Mouse (Mus musculus) gastrocnemius, adult 8-10 months (tissue): ENCODE results near the gene Plxnb2. TPM values are rescaled to one million over a fixed set of nuclear protein-coding genes. Genes with fewer than 3 reads are reported as not detected.

Source experiments
- DNase-seq, 2 experiments: peaks; one replicate each; pipeline ENCODE4 v3.0.0; 2022; ENCODE audit warnings: low spot score in 2 of 2
- microRNA-seq: library from miRNA; unstranded; fragments of <30 nt; microRNA quantifications from one replicate; pipeline ENCODE4 v1.2.0, GENCODE M21; 2022
- total RNA-seq, 4 experiments: library from RNA; stranded (reverse); gene quantifications; 2 replicates each; pipeline ENCODE4 v1.2.4; 2022

The Plxnb2 gene
- total RNA-seq, 4 experiments from 2014 or later = 4.5 to 6.3 (median 5.3) TPM

DNA sequence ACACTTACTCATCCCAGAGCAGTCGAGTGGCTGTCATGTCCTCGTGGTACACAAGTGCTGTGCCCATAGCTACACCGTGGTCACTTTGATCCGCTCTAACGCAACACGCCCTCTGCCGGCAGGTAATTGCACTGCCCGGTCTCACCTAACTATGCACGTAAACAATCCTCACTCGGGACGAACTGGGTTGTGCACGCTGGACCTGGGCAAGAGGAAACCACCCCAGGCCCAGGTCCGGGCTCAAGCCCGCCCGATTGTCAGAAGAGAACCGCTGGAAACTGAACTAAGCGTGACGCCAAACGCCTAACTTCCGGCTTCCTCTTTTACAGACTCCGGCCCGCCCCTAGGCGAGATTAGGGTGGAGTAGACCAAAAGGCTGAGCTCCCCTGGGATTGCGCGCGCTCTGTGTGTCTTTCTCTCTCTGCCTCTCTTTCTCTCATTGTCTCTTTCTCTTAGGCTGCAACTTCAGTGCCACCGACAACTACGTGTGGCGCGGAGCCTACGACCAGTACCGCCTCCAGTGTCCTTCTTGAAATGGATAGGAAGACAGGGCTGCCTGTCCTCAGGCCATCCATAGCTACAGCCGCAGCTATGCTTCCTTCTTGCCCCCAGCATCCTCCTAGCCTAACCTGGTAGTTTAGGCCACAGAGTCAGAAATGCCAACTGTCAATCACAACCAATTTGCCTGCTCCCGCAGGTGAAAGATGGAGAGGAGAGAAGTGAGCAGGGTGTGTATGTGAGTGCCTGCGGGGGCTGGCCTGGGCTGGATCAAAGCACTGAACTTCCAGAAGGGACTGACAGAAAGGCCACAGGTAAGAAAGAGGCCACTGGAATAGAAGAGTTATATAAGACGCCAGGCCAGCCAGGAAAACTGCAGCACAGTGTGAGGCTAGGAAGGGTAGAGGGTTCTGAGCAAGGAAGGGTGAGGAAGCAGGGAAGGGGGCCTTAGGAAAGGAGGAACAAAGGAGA lies 51.9 kb downstream of the Plxnb2 start, which contains the start of gene Hdac10:
TSS of gene Hdac10 (minus strand) at position 319 of the 969 bp plus-strand sequence.
- DNase-seq = peak; percentile 82 to 85

DNA sequence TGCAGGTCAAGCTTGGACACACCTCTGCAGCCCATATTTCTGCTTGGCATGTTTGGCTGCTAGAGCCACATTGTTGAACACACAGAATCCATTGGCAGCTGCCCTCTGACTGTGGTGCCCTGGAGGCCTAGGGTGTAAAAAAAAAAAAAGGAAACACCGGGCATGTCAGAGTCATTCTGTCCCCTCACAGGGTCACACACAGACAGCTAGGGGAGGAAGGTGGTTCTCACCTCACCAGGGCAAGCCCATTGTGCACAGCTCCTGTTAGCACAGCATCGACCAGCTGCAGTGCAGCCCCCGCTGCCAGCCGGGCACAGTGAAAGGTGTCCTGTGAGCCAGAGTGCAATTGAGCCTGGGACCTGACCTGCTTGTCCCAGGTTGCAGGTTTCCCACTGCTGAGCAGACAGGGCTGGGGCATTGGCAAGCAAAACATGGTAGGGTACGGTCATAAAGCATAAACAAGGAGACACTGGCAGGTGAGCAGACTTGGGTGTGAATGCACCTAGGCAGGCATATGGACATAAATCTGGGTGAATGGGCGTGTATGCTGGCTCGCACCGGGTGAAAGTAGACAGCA lies 53.1 kb downstream of the Plxnb2 start:
- no peak for DNase-seq

DNA sequence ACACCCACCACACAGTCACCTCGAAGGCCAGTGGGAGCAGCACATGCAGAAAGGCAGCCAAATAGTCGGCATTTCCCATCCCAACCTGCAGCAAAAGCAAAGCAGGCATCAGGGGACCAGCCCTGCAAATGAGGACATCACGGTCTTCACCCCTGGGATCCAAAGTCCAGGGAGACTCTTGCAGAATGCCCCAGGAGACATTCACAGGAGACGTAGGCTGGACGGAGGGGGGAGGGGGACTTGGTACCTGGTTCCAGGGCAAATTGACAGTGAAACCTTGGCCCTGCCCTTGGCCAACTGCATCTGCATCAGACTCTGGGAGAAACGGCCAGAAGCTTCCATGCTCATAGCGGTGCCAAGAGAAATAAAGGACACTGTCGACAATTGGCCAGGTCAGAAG lies 54.0 kb downstream of the Plxnb2 start:
- DNase-seq = no peak

DNA sequence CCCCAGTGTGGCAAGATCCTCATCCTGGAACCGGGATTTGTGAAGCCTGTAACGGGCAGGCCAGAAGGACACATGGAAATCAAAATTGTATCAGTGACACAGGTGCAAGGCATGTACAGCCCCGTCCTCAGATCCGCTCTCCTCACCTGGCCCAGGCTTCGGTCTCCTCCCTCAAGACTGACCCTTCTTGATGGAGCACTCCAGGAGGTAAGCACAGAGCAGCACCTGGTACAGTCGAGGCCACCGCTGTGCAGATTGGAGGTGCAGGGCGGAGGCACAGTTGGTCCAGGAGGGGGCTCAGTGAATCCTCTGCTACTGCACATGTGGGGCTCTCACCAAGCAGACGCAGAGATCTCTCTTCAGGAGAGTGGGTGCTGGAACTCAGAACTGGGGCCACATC lies 55.2 kb downstream of the Plxnb2 start:
- DNase-seq = no peak

DNA sequence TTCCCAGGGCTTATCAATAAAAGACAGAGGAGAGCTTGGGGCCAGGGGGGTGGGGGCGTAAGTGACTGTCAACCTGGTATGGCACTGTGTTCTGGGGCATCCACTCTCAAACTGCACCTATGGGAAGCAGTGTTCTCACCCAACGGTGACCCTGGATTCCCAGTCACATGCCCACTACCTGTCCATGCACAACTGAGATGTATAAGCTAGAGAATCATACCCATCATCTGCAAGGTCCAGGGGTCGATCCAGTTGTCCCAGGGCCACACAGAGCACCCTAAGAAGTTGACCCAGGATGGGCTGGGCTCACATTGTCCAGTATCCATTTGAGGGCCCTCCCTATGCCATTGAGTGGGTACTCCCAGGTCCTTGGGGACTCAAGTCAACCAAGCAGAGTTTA lies 56.3 kb downstream of the Plxnb2 start:
- no peak for DNase-seq

DNA sequence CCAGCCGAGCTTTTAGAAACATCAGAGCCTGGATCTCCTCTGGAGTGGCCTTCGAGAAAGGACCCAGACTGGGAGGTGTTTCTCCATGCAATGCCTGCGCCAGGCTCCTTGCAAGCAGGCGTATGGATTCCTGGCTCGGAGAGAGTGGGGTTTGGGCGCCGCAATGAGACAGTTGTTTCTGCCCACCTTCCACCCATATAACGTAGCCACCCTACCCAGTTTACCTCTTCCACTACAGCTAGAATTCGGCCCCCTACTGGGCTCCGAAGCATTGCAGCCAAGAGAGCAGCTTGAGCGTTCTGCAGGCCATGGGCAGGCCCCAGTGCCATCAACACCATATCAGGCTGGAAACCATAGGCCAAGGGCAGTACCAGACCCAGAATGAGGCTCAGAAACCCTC lies 57.0 kb downstream of the Plxnb2 start:
- no peak for DNase-seq

DNA sequence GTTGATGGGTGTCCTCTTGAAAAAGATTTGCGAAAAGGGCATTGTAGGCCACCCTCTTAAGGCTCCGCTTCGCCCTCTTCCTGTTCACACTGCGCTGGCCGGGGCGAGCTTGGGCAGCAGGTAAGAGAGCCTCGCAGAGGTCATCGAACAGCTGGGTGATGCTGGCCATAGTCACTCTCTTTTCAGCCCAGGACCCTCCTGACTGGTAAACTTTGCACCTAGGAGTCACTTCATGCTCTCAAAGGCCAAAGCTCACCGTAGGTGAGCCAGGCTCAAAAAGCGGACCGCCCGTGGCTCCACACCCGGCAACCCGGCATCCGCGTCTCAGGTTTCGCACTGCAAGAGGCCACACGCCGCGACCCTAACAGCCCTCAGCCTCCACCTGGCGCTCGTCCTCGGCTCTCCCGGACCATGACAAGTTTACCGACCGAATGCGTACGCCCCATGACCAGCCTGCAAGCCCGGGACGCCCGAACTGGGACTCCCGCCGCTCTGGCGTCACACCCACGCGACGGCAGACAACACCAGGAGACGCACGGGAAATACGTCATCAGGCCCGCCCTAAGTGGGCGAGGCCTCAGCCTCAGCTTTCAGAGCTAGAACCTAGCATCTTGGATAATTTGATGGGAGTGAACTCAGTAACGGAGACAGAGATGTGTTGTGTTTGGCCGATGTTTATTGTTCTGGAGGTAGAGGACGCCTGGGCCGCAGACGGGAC lies 57.8 kb downstream of the Plxnb2 start, which contains the start of gene Tubgcp6:
TSS of gene Tubgcp6 (minus strand) at position 464 of the 718 bp plus-strand sequence.
- DNase-seq = peak; percentile 87 to 91

DNA sequence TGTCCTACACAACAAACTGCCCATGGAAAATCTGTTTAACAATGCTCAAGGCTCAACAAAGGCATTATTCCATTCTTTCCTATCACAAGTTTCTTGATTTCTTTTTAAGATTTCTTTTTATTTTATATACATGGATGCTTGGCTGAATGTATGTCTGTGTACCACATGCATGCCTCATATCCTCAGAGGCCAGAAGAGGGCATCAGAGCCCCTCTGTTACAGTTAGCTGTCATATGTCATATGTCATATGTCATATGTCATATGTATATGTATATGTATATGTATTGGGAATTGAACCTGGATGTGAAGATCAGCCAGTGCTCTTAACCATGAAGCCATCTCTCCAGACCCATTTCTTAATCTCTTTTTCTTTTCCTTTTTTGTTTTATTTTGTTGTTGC lies 62.6 kb downstream of the Plxnb2 start:
- DNase-seq = no peak

DNA sequence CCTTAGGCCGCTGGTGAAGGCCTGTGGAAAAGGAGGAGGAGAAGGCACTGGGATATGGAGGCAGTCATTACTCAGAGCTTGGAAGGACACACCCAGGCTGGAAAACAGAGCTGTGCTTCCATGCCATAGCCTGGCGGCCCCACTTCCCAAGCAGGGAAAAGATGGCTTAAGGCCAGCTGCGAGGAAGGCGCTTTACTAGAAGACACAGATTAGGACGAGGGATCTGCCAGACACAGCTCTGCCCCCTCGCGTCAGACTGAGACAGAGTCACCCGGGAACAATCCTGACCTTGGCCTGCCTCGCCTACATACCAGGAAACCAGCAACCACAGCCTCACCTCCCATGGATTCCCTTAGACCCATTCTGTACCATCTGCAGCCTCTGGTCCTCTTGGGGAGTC lies 70.4 kb downstream of the Plxnb2 start:
- no peak for DNase-seq

DNA sequence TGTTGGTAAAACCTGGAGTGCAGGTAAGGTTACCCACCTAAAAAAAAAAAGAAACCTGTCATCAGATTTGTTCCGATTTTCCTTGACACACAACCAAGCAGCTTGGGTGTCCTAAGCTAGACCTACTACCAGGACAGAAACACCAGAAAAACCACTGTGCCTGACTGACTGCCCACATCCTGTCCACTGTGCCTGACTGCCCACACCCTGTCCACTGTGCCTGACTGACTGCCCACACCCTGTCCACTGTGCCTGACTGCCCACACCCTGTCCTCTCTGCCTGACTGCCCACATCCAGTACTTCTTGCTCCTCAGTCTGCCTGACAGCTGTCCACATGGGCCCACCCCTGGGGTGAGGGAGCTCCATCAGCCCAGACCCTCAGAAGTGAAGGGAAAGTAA lies 73.6 kb downstream of the Plxnb2 start:
- DNase-seq = no peak

DNA sequence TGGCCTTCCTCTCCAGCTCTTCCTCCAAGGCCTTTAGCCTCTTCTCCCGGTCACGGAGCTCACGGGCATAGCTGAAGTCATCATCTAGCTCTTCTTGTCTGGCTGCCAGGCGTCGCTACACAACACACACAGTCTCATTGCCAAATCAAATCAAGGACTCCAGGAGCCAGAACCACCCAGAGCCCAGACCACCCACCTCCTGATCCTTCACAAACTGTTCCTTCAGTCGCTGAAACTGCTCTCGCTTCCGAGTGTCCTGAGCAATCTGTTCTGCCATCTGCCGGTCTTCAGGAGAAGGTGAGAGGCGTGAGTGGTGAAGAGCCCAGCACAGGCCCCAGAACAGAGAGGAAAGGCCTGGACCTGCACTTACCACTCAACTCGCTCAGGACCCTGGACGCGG lies 74.5 kb downstream of the Plxnb2 start:
- no peak for DNase-seq

Small RNA genes lying within 50 kb of the gene (microRNA-seq; reads per million reads assigned to microRNA genes)
- gene Mir6958 = not detected
- not detected for gene Mir7118

Other genes with a start within 250 kb of the Plxnb2 start
- gene Ttll8, start 226.4 kb downstream of the Plxnb2 start, total RNA-seq = not detected
- under 1 TPM in 1 of 4 experiments, not detected in 3; 0.09 TPM for gene Mlc1, start 201.8 kb downstream of the Plxnb2 start, total RNA-seq
- gene Mov10l1, start 197.9 kb downstream of the Plxnb2 start, total RNA-seq = not detected
- gene Panx2, start 121.1 kb downstream of the Plxnb2 start, total RNA-seq = not detected
- gene Trabd, start 105.7 kb downstream of the Plxnb2 start, total RNA-seq = 10 to 100 TPM; 31.9 to 40.9 (median 33.1) TPM
- 10 to 100 TPM; 12.2 to 16.6 (median 12.8) TPM for gene Selenoo, start 91.7 kb downstream of the Plxnb2 start, total RNA-seq
- 1 to 10 TPM; 7.4 to 7.9 (median 7.6) TPM for gene Tubgcp6, start 57.7 kb downstream of the Plxnb2 start, total RNA-seq
- gene Hdac10, start 52.1 kb downstream of the Plxnb2 start, total RNA-seq = 1 to 10 TPM; 5.4 to 8.2 (median 7.2) TPM
- 100 to 1,000 TPM; 123 to 153 (median 139) TPM for gene Mapk12, start 40.1 kb downstream of the Plxnb2 start, total RNA-seq
- 1 to 10 TPM in 2 of 4 experiments, under 1 TPM in 2; 0.70 to 1.3 (median 0.97) TPM for gene Mapk11, start 31.2 kb downstream of the Plxnb2 start, total RNA-seq
- gene Dennd6b, start 15.7 kb upstream of the Plxnb2 start, total RNA-seq = 1 to 10 TPM; 8.3 to 9.4 (median 9.2) TPM
- gene Ppp6r2, start 30.8 kb upstream of the Plxnb2 start, total RNA-seq = 100 to 1,000 TPM in 3 of 4 experiments, 10 to 100 TPM in 1; 97.2 to 102 (median 101) TPM
- gene Sbf1, start 134.5 kb upstream of the Plxnb2 start, total RNA-seq = 100 to 1,000 TPM in 1 of 4 experiments, 10 to 100 TPM in 3; 64.8 to 105 (median 72.5) TPM
- gene Adm2, start 141.9 kb upstream of the Plxnb2 start, total RNA-seq = not detected
- not detected for gene Miox, start 153.6 kb upstream of the Plxnb2 start, total RNA-seq
- gene Lmf2, start 174.9 kb upstream of the Plxnb2 start, total RNA-seq = 10 to 100 TPM; 10.8 to 16.9 (median 13.5) TPM
- gene Ncaph2, start 174.9 kb upstream of the Plxnb2 start, total RNA-seq = 10 to 100 TPM; 43.4 to 46.6 (median 45.1) TPM
- gene Sco2, start 193.1 kb upstream of the Plxnb2 start, total RNA-seq = 10 to 100 TPM; 13.1 to 15.5 (median 14.1) TPM
- under 1 TPM; 0.34 to 0.51 (median 0.47) TPM for gene Tymp, start 196.3 kb upstream of the Plxnb2 start, total RNA-seq
- gene Odf3b, start 198.5 kb upstream of the Plxnb2 start, total RNA-seq = 1 to 10 TPM in 1 of 4 experiments, under 1 TPM in 2, not detected in 1; 0.41 to 1.5 (median 0.72) TPM
- gene Klhdc7b, start 204.1 kb upstream of the Plxnb2 start, total RNA-seq = not detected
- not detected for gene Syce3, start 229.7 kb upstream of the Plxnb2 start, total RNA-seq
- gene Cpt1b, start 245.1 kb upstream of the Plxnb2 start, total RNA-seq = 100 to 1,000 TPM; 220 to 274 (median 238) TPM
- gene C730034F03Rik, start 248.8 kb upstream of the Plxnb2 start, total RNA-seq = under 1 TPM in 3 of 4 experiments, not detected in 1; 0.27 to 0.61 (median 0.31) TPM
- 1 to 10 TPM in 2 of 4 experiments, under 1 TPM in 2; 0.81 to 2.2 (median 1.0) TPM for gene Gm44502, start 248.9 kb upstream of the Plxnb2 start, total RNA-seq
- 10 to 100 TPM; 23.3 to 25.8 (median 25.1) TPM for gene Chkb, start 249.1 kb upstream of the Plxnb2 start, total RNA-seq